Mouse (Mus musculus) stomach, postnatal 0 days (tissue): ENCODE data around the gene Pygl.

Source experiments
- CTCF ChIP-seq: IDR thresholded peaks from 2 replicates; pipeline ENCODE4 v1.5.1; 2016; ENCODE audit warnings: antibody characterized with exemption, low read depth, mild to moderate bottlenecking, moderate library complexity
- EP300 ChIP-seq: optimal IDR thresholded peaks from 2 replicates; pipeline ENCODE3; 2016; ENCODE audit warnings: antibody characterized with exemption

DNA sequence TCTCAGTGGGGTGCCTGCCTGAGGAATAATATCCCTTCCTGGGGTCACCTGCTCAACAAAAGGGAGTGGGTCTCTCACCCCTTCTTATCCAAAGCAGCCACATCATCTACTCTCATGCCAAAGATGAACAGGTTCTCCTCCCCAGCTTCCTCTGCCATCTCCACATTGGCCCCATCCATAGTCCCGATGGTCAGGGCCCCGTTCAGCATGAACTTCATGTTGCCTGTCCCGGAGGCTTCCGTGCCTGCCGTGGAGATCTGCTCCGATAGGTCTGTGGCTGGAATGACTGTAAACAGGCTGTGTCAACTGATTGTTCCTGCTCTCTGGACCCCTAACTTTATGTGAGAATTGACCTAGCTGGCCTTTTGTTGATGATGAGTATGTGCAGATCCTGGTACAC is 35.9 kb downstream of the Pygl start:
- TF ChIP-seq CTCF (no peak), EP300 (no peak)
